ENCODE assay signal across 21 mouse cellular contexts in genomic region chr7:90261902-90262599, GRCm38 (mm10). TPM values are rescaled to one million over a fixed set of nuclear protein-coding genes. Genes with fewer than 3 reads are reported as not detected.
DNase-seq lines count a peak whose midpoint lies in the region; ATAC-seq and TF ChIP-seq lines count a peak whose summit lies in the region.
"Had no signal": no experiment of that assay in that cellular context is flagged by ENCODE, and none has a peak within 500 bp of the region (broad histone marks: within the 10 kb centered on the region; RNA-seq: fewer than 3 reads in every experiment).

No protein-coding gene starts in this region.

- H3K27ac ChIP-seq in ES-E14 (ENCODE audit: insufficient read depth, low read depth, low read length, poor library complexity, severe bottlenecking) = no peak overlapping the region
- H3K27ac ChIP-seq in hindbrain, embryonic 13.5 days = peak overlapping the region; percentile 75
- peak overlapping the region; percentile 73 for H3K27ac ChIP-seq in midbrain, embryonic 15.5 days
- no peak overlapping the region for H3K27ac ChIP-seq in heart, embryonic 11.5 days (ENCODE audit: low read depth, low read length)
- H3K27ac ChIP-seq: kidney, postnatal 0 days; liver, embryonic 14.5 days had no signal

- ATAC-seq in common myeloid progenitor, adult 5-6 weeks (replicated peaks; ENCODE audit: low read depth, poor library complexity, severe bottlenecking) = 0 out of 2 replicates have a peak, but pooled peaks have one; percentile 10
- peak; percentile 82 for ATAC-seq in hindbrain, embryonic 13.5 days (ENCODE audit: low FRiP score)
- peak; percentile 90 for ATAC-seq in midbrain, embryonic 15.5 days (replicated peaks)
- ATAC-seq in heart, embryonic 11.5 days (replicated peaks; ENCODE audit: insufficient number of reproducible peaks, low FRiP score, low TSS enrichment) = no peak
- ATAC-seq: intestine, embryonic 16.5 days had no signal

- DNase-seq in ES-E14 (ENCODE audit: low read depth, low spot score) (no peak), MN1 (ENCODE audit: low spot score) (no peak)
- no peak for DNase-seq in spleen, adult 12 weeks (ENCODE audit: low spot score)
- DNase-seq in cerebellum, postnatal 25 days = no peak
- DNase-seq: cerebellum, adult 8-10 months; gastrocnemius, postnatal 25 days; left cerebral cortex, postnatal 4 days; thymus, postnatal 25 days had no signal

- H3K4me3 ChIP-seq in ES-E14 (ENCODE audit: insufficient read depth in 1 of 2, low read depth in 1 of 2, low read length in 2 of 2, poor library complexity in 1 of 2, severe bottlenecking in 1 of 2) = no peak overlapping the region
- H3K4me3 ChIP-seq in hindbrain, embryonic 13.5 days = 0 out of 2 replicates have a peak overlapping the region, but pooled peaks have one; percentile 1
- peak overlapping the region; percentile 18; the same call in 1 of the 2 replicates for H3K4me3 ChIP-seq in midbrain, embryonic 15.5 days
- no peak overlapping the region for H3K4me3 ChIP-seq in heart, embryonic 11.5 days (ENCODE audit: low read depth, low read length)

- in situ Hi-C loops in ES-E14 (cut with MboI; ENCODE audit: low sequenced_read_pairs in 2 of 2, unreplicated experiment in 2 of 2) = loop anchor here in 1 of 2 experiments (25.0 kb wide), 1 partner anchor 750 kb away; no protein-coding TSS in a partner anchor

- H3K4me2 ChIP-seq in hindbrain, embryonic 13.5 days = peak overlapping the region; percentile 30
- peak overlapping the region; percentile 40 for H3K4me2 ChIP-seq in midbrain, embryonic 15.5 days
- H3K4me2 ChIP-seq in heart, embryonic 11.5 days = no peak overlapping the region

- H3K9me3 ChIP-seq in ES-E14 (ENCODE audit: control insufficient read depth, insufficient read depth, low read depth, low read length) = no peaks in the 10 kb centered on the region
- no peaks in the 10 kb centered on the region for H3K9me3 ChIP-seq in hindbrain, embryonic 13.5 days
- H3K9me3 ChIP-seq in midbrain, embryonic 15.5 days = no peaks in the 10 kb centered on the region
- H3K9me3 ChIP-seq in heart, embryonic 11.5 days (replicated peaks; ENCODE audit: control insufficient read depth, low read length) = no peaks in the 10 kb centered on the region

- 18% methylated on average over 7 of the region's 7 CpGs for WGBS in hindbrain, embryonic 13.5 days
- WGBS in midbrain, embryonic 15.5 days = 15% methylated on average over 7 of the region's 7 CpGs
- WGBS in heart, embryonic 11.5 days (ENCODE audit: insufficient replicate concordance) = 33% methylated on average over 7 of the region's 7 CpGs

- H3K4me1 ChIP-seq in ES-E14 (ENCODE audit: control insufficient read depth in 2 of 2, insufficient read depth in 2 of 2, low read length in 2 of 2, poor library complexity in 1 of 2) = peaks cover 3 to 5% of the 10 kb centered on the region in 2 experiments; a peak in 1 of 4 replicates
- peaks cover 16% of the 10 kb centered on the region for H3K4me1 ChIP-seq in hindbrain, embryonic 13.5 days (replicated peaks)
- peaks cover 5% of the 10 kb centered on the region; the same call in 1 of the 2 replicates for H3K4me1 ChIP-seq in midbrain, embryonic 15.5 days
- 0 out of 2 replicates have a peak, but pooled peaks cover 3% of the 10 kb centered on the region for H3K4me1 ChIP-seq in heart, embryonic 11.5 days (ENCODE audit: control insufficient read depth, insufficient read depth, low read length)

- no peaks in the 10 kb centered on the region for H3K36me3 ChIP-seq in ES-E14 (ENCODE audit: control insufficient read depth, insufficient read depth, low read length, poor library complexity, severe bottlenecking)
- no peaks in the 10 kb centered on the region for H3K36me3 ChIP-seq in hindbrain, embryonic 13.5 days
- no peaks in the 10 kb centered on the region for H3K36me3 ChIP-seq in midbrain, embryonic 15.5 days (replicated peaks)
- no peaks in the 10 kb centered on the region for H3K36me3 ChIP-seq in heart, embryonic 11.5 days (ENCODE audit: control insufficient read depth, insufficient read depth, low read length)

- no peak overlapping the region for H3K9ac ChIP-seq in ES-E14 (ENCODE audit: insufficient read depth, low read depth, low read length, poor library complexity, severe bottlenecking)
- no peak overlapping the region for H3K9ac ChIP-seq in hindbrain, embryonic 13.5 days
- 0 out of 2 replicates have a peak overlapping the region, but pooled peaks have one; percentile 5 for H3K9ac ChIP-seq in midbrain, embryonic 15.5 days
- H3K9ac ChIP-seq in heart, embryonic 11.5 days (ENCODE audit: low read depth, low read length) = no peak overlapping the region
- H3K9ac ChIP-seq: liver, embryonic 14.5 days had no signal

- no peaks in the 10 kb centered on the region for H3K27me3 ChIP-seq in hindbrain, embryonic 13.5 days
- no peaks in the 10 kb centered on the region for H3K27me3 ChIP-seq in midbrain, embryonic 15.5 days (replicated peaks)
- H3K27me3 ChIP-seq in heart, embryonic 11.5 days (ENCODE audit: control insufficient read depth, insufficient read depth, low read length) = no peaks in the 10 kb centered on the region

TF ChIP-seq in ES-E14, 5 proteins besides CTCF, POLR2A, EP300 and RAD21:
- TF ChIP-seq ZNF384 (IDR thresholded peaks at IDR 0.05; ENCODE audit: low read depth, low read length) (no peak), ZC3H11A (IDR thresholded peaks at IDR 0.05; ENCODE audit: borderline replicate concordance, low read depth, low read length) (peak; percentile 17; the same call in 1 of the 2 replicates), CHD2 (IDR thresholded peaks at IDR 0.05; ENCODE audit: low read depth, low read length) (no peak), HCFC1 (IDR thresholded peaks at IDR 0.05; ENCODE audit: borderline replicate concordance, insufficient read depth, low read length) (no peak)
TF ChIP-seq in ES-E14: peak in this region for 1.

RNA-seq across cellular contexts. Expression of gene Ccdc83, which starts 3.5 kb away (rescaled TPM):
- 0.31 and 0.42 TPM in 2 replicates for total RNA-seq in ES-E14 (2012; rRNA removed)
- total RNA-seq in common myeloid progenitor, adult 5-6 weeks (2017) = not detected in 2 replicates
- not detected in 2 replicates for polyA plus RNA-seq in hindbrain, embryonic 13.5 days (2015; fragmentation: Nextera tagmentation; extraction: Ambion mirVana)
- polyA plus RNA-seq in midbrain, embryonic 15.5 days (2015; fragmentation: Nextera tagmentation; extraction: Ambion mirVana) = not detected in 2 replicates
- not detected in 2 replicates for polyA plus RNA-seq in heart, embryonic 11.5 days (2014; fragmentation: Nextera tagmentation; extraction: Ambion mirVana)
- total RNA-seq: gastrocnemius, postnatal 25 days; layer of hippocampus, postnatal 10 days; left cerebral cortex, postnatal 4 days; monocyte, adult 5-6 weeks had no signal
- polyA plus RNA-seq: embryonic facial prominence, embryonic 11.5 days; heart, embryonic 16.5 days; intestine, embryonic 16.5 days; kidney, postnatal 0 days; liver, embryonic 14.5 days; small intestine, adult 2 months; stomach, embryonic 16.5 days had no signal

RNA-seq across cellular contexts. Expression of gene Sytl2, which starts 40.0 kb away (rescaled TPM):
- total RNA-seq in ES-E14 (2012; rRNA removed) = 1.3 and 2.7 TPM in 2 replicates
- 0.39 TPM in 1 of 2 replicates, not detected in the other for total RNA-seq in common myeloid progenitor, adult 5-6 weeks (2017)
- 4.4 and 4.7 TPM in 2 replicates for polyA plus RNA-seq in hindbrain, embryonic 13.5 days (2015; fragmentation: Nextera tagmentation; extraction: Ambion mirVana)
- polyA plus RNA-seq in midbrain, embryonic 15.5 days (2015; fragmentation: Nextera tagmentation; extraction: Ambion mirVana) = 5.0 and 7.2 TPM in 2 replicates
- 5.2 and 5.5 TPM in 2 replicates for polyA plus RNA-seq in heart, embryonic 11.5 days (2014; fragmentation: Nextera tagmentation; extraction: Ambion mirVana)

Comparison
In these comparisons a context has a peak if more than half of its experiments do, and no peak if none do; other contexts are left out.
1. H3K27ac ChIP-seq: peak in hindbrain, embryonic 13.5 days (single experiment) and midbrain, embryonic 15.5 days (single experiment); none in ES-E14 (single experiment) and heart, embryonic 11.5 days (single experiment).
2. H3K4me3 ChIP-seq: peak in hindbrain, embryonic 13.5 days (single experiment) and midbrain, embryonic 15.5 days (single experiment); none in ES-E14 (0 of 2) and heart, embryonic 11.5 days (single experiment).